Mouse (Mus musculus) layer of hippocampus, adult 8-10 months (tissue): Measurements from ENCODE around the gene Vstm2l. TPM values are rescaled to one million over a fixed set of nuclear protein-coding genes. Genes with fewer than 3 reads are reported as not detected.

ENCODE experiments used
- DNase-seq, 2 experiments: peaks; one replicate each; pipeline ENCODE4 v3.0.0; 2022; ENCODE audit warnings: low spot score in 2 of 2
- total RNA-seq, 4 experiments: library from RNA; stranded (reverse); gene quantifications; 2 replicates each; pipeline ENCODE4 v1.2.4; 2022

The Vstm2l gene
- total RNA-seq, 4 experiments from 2014 or later, result 81.5 to 99.3 (median 90.0) TPM

- DNase-seq, result no peak
These were observed 76.6 kb downstream of the Vstm2l start for GRCm38 (mm10) chr2:157991026-157991425.

- no peak for DNase-seq
These were observed 78.0 kb downstream of the Vstm2l start for GRCm38 (mm10) chr2:157992501-157992900.

Other genes starting within 250 kb of the Vstm2l start
- gene Ctnnbl1, start 177.3 kb upstream of the Vstm2l start, total RNA-seq, result 10 to 100 TPM; 27.3 to 37.7 (median 29.8) TPM
- 10 to 100 TPM; 20.1 to 26.7 (median 24.3) TPM for gene Tti1, start 113.8 kb downstream of the Vstm2l start, total RNA-seq
- 10 to 100 TPM; 51.1 to 61.0 (median 52.7) TPM for gene Rprd1b, start 113.8 kb downstream of the Vstm2l start, total RNA-seq
- gene Tgm2, start 231.8 kb downstream of the Vstm2l start, total RNA-seq, result 10 to 100 TPM in 3 of 4 experiments, 1 to 10 TPM in 1; 9.1 to 14.2 (median 12.7) TPM